Mouse (Mus musculus): ENCODE results near the gene Mrto4.

- no peak for TF ChIP-seq CTCF (IDR thresholded peaks at IDR 0.05; ENCODE audit: control insufficient read depth, insufficient read depth, insufficient replicate concordance, low read depth, low read length)
- no peak for TF ChIP-seq POLR2A (IDR thresholded peaks at IDR 0.05; ENCODE audit: control insufficient read depth, low read depth, low read length)
Measured at GRCm38 (mm10) chr4:139379719-139380118, 27.3 kb upstream of the Mrto4 start.
